Mouse (Mus musculus): Measurements from ENCODE around the gene Sult1d1. TPM values are rescaled to one million over a fixed set of nuclear protein-coding genes. Genes with fewer than 3 reads are reported as not detected.

The Sult1d1 gene
- total RNA-seq, 2 experiments from 2014 or later, result not detected

Small RNAs within 50 kb of the gene (microRNA-seq; reads per million reads assigned to microRNA genes)
- gene Mir3969, result 0 reads per million in 2 experiments

Other genes with a start within 250 kb of the Sult1d1 start
- not detected for gene Ugt2a3, start 231.8 kb downstream of the Sult1d1 start, total RNA-seq (2021)
- not detected for gene Ugt2b38, start 144.8 kb downstream of the Sult1d1 start, total RNA-seq (2021)
- not detected for gene Ugt2a2, start 86.8 kb downstream of the Sult1d1 start, total RNA-seq (2021)
- not detected for gene Gm43638, start 82.2 kb downstream of the Sult1d1 start, total RNA-seq (2021)
- not detected for gene Ugt2a1, start 78.2 kb downstream of the Sult1d1 start, total RNA-seq (2021)
- gene Sult1b1, start 30.8 kb downstream of the Sult1d1 start, total RNA-seq (2021), result not detected
- gene Sult1e1, start 22.6 kb upstream of the Sult1d1 start, total RNA-seq (2021), result not detected
- not detected for gene Csn1s1, start 97.2 kb upstream of the Sult1d1 start, total RNA-seq (2021)
- gene Csn2, start 130.6 kb upstream of the Sult1d1 start, total RNA-seq (2021), result not detected
- not detected for gene Csn1s2a, start 205.5 kb upstream of the Sult1d1 start, total RNA-seq (2021)
- not detected for gene Csn1s2b, start 239.1 kb upstream of the Sult1d1 start, total RNA-seq (2021)